Mouse (Mus musculus) large intestine, adult 2 months (tissue): Measurements from ENCODE around the gene Mtnr1b. TPM values are rescaled to one million over a fixed set of nuclear protein-coding genes. Genes with fewer than 3 reads are reported as not detected.
"Not testable (repeated sequence)": the region's sequence is repeated elsewhere in the genome, so short reads cannot be mapped to it uniquely, and the experiment has no call there.

ENCODE experiments used
- DNase-seq: peaks from one replicate; pipeline ENCODE4 v3.0.0-alpha.2; 2012; ENCODE audit warnings: low read depth, low spot score
- WGBS: fragments of 180-500 bp; shearing (Covaris S2); methylation state at CpG from one replicate; pipeline ENCODE4 v1.1.7; 2018; 5-methylcytosine and 5-hydroxymethylcytosine counted together
- polyA plus RNA-seq: library from polyadenylated mRNA; depleted of rRNA; stranded (reverse); fragments of >200 nt; gene quantifications from 2 replicates; pipeline ENCODE4 v1.2.3, GENCODE M21; 2012; rRNA removed

The Mtnr1b gene
- polyA plus RNA-seq = not detected in 2 replicates

DNA sequence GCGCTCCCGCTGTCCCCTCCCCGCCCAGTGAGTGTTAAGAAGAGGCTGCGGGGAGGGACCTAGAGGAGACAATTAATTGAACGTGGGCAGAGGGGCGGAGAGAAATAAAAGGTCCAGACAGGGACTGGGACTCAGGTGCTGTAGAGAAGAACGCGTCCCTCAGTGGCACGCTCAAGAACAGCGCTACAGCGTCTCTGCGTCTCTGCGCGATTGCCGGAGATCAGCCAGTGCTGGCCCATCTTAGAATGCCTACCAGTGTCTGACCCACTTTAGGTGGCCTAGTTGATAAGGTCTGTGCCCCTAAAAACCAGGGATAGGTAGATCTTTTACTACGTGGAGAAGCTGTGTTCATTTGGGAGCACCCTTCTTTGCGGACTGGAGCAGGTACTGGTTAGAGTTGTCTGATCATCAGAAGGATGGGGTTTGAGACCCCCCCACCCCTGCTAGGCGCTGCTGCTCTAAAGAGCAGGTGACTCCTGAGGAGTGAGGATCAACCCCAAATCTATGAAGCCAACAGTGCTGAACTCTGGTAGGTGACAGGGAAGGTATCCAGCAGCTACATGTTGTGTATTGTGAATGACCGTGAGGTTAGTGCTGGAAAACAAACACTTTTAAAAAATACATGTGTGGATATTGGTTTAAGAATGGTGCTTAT is at the start of gene Mtnr1b:
Mtnr1b (minus strand) TSS at position 51 of the 655 bp plus-strand sequence.
- 58% methylated on average over 19 of the region's 19 CpGs for WGBS
- DNase-seq = no peak

- DNase-seq = no peak
- WGBS = 56% methylated on average over 4 of the region's 4 CpGs
Measured at GRCm38 (mm10) chr9:15920271-15920670, 45.9 kb upstream of the Mtnr1b start.

GRCm38 (mm10) chr9:15919373-15920005 is 45.1 kb upstream of the Mtnr1b start:
- no peak for DNase-seq
- whole genome bisulfite sequencing = 58% methylated on average over 5 of the region's 5 CpGs

- no peak for DNase-seq
Measured at GRCm38 (mm10) chr9:15916600-15916999, 42.2 kb upstream of the Mtnr1b start.

DNA sequence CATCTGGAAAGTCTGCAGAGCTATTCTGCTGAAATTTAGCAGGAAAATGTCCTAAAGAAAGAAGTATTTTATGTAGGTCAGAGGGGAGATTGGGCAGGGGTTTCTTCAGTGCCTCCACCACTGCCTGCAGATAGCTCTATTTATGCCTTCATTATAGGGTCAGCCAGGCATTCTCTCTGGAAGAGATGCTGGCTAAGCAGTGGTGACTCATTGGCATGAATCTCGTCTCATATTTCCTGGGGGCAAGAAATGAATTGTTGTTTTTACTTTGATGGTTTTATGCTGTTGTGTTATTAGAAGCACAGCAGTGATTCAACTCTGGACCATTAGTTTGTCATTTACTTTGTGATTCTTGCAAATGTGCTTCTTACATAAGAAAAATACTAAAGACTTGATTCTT is 38.4 kb upstream of the Mtnr1b start:
- WGBS = 42% methylated on average over 1 of the region's 1 CpGs
- DNase-seq = no peak

GRCm38 (mm10) chr9:15909397-15910113 is 35.2 kb upstream of the Mtnr1b start:
- DNase-seq = no peak
- 61% methylated on average over 2 of the region's 2 CpGs for WGBS

- 72% methylated on average over 9 of the region's 9 CpGs for whole genome bisulfite sequencing
- DNase-seq = no peak
Measured at GRCm38 (mm10) chr9:15903948-15904750, 29.8 kb upstream of the Mtnr1b start.

- no peak for DNase-seq
- WGBS = 79% methylated on average over 2 of the region's 2 CpGs
Measured at GRCm38 (mm10) chr9:15898112-15898511, 23.8 kb upstream of the Mtnr1b start.

- 64% methylated on average over 5 of the region's 5 CpGs for WGBS
- no peak for DNase-seq
Measured at GRCm38 (mm10) chr9:15886756-15887155, 12.4 kb upstream of the Mtnr1b start.

DNA sequence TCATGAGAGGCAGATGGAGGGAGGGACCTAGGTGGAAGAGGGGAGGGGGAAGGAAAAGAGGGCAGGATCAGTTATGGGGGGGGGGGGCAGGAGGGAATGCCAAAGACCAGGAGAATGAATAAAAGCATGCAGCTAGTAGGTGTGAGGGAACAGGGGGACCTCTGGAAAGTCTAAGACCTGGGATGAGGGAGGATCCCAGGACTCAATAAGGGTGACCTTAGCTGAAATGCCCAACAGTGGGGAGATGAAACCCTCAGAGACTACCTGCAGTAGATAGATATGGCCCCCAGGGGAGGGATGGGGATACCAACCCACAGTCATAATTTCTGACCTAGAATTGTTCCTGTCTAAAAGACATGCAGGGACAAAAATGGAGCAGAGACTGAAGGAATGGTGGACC is 6.4 kb upstream of the Mtnr1b start:
- DNase-seq = no peak

GRCm38 (mm10) chr9:15880160-15880603 is 5.8 kb upstream of the Mtnr1b start:
- no peak for DNase-seq
- 20% methylated on average over 3 of the region's 3 CpGs for WGBS

GRCm38 (mm10) chr9:15870013-15870412 is 4.3 kb downstream of the Mtnr1b start:
- DNase-seq = no peak
- 36% methylated on average over 4 of the region's 4 CpGs for WGBS

- 58% methylated on average over 4 of the region's 4 CpGs for WGBS
- no peak for DNase-seq
Measured at GRCm38 (mm10) chr9:15869456-15869855, 4.9 kb downstream of the Mtnr1b start.

DNA sequence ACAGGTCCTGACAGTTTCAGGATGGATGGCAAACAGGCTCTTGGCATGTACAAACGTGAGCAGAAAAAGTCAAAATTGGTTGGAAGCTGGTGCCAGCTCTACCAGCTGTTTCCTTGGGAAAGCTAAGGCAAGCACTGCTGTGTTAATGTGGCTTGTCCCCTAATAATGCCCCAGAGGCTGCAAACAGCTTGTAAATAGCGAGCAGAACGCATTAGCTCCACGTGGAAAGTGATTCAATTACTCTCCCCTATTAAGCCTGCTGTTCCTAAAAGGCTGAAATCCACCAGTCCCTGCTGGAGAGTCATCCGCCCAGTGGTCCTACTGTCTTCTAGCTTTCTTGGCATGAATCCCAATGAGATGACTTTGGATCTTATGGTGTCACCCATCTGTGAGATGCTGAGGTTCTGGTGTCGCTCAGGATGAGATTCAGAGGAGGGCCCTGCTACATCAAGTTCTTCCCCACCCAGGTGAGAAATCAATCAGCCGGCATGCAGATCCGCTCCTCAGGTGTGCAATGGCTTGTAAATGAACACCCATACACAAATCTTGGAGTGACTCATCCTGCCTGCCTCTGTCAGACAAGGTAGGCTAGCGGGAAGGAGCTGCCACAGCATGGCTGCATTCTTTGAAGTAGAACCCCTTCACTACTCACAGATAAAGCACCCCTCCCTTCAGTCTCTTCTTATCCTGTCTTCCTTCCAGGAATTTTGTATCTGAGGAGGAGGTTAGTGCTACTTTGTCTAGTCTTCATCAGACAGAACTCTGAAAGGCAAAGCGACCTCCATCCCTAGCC is 7.9 kb downstream of the Mtnr1b start:
- WGBS = 55% methylated on average over 10 of the region's 10 CpGs
- DNase-seq = no peak

- DNase-seq = no peak
- 78% methylated on average over 5 of the region's 5 CpGs for WGBS
Measured at GRCm38 (mm10) chr9:15861402-15861801, 13.0 kb downstream of the Mtnr1b start.

- DNase-seq = no peak
Measured at GRCm38 (mm10) chr9:15850749-15851148, 23.6 kb downstream of the Mtnr1b start.

GRCm38 (mm10) chr9:15845390-15845789 is 29.0 kb downstream of the Mtnr1b start:
- WGBS = 74% methylated on average over 8 of the region's 8 CpGs
- DNase-seq = no peak

DNA sequence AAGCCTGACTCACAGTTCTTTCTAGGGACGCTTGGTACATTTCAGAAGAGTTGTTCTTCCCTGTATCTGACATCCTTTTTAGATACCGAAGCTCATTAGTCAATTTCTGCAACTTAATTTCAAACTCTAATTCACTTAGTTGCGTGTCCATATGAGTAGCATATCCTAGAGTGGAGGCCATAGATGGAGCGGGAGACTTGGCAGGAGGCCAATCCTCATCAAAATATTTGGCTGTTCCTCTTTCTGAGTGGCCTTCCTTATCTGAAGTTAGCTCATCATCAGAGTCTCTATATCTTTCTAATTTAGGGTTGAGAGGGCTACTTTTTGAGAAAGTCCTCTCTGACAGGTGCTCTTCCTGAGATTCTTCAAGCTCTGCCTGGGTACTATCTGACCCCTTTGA is 29.4 kb downstream of the Mtnr1b start:
- 79% methylated on average over 4 of the region's 4 CpGs for WGBS
- DNase-seq = not testable (repeated sequence)
